Mouse (Mus musculus): ENCODE data around the gene Mcur1.
A peak's percentile ranks its signal among the peaks of the same experiment; 100 is the strongest.

Mcur1 gene

GRCm38 (mm10) chr13:43559711-43560457, at the start of gene Mcur1:
TSS of gene Mcur1 (minus strand) at chr13:43560191.
- peak; percentile 69 to 74 for DNase-seq (ENCODE audit: low spot score in 2 of 2)

GRCm38 (mm10) chr13:43608854-43609253, 48.9 kb upstream of the Mcur1 start:
- no peak for DNase-seq (ENCODE audit: low spot score in 2 of 2)

GRCm38 (mm10) chr13:43603042-43603441, 43.1 kb upstream of the Mcur1 start:
- no peak for DNase-seq (ENCODE audit: low spot score in 2 of 2)

GRCm38 (mm10) chr13:43602440-43602839, 42.4 kb upstream of the Mcur1 start:
- no peak for DNase-seq (ENCODE audit: low spot score in 2 of 2)

GRCm38 (mm10) chr13:43600967-43601366, 41.0 kb upstream of the Mcur1 start:
- DNase-seq (ENCODE audit: low spot score in 2 of 2): no peak

GRCm38 (mm10) chr13:43595896-43596295, 35.9 kb upstream of the Mcur1 start:
- DNase-seq (ENCODE audit: low spot score in 2 of 2): peak in 1 of 2 experiments; percentile 30

- no peak for DNase-seq (ENCODE audit: low spot score in 2 of 2)
Observed at GRCm38 (mm10) chr13:43592681-43593068, 32.7 kb upstream of the Mcur1 start.

- no peak for DNase-seq (ENCODE audit: low spot score in 2 of 2)
Observed at GRCm38 (mm10) chr13:43591828-43592680, 32.1 kb upstream of the Mcur1 start.

GRCm38 (mm10) chr13:43587844-43588840, 28.2 kb upstream of the Mcur1 start:
- DNase-seq (ENCODE audit: low spot score in 2 of 2): no peak

- DNase-seq (ENCODE audit: low spot score in 2 of 2): no peak
Observed at GRCm38 (mm10) chr13:43586966-43587365, 27.0 kb upstream of the Mcur1 start.

GRCm38 (mm10) chr13:43585335-43585734, 25.3 kb upstream of the Mcur1 start:
- DNase-seq (ENCODE audit: low spot score in 2 of 2): no peak

GRCm38 (mm10) chr13:43583504-43583903, 23.5 kb upstream of the Mcur1 start:
- no peak for DNase-seq (ENCODE audit: low spot score in 2 of 2)

GRCm38 (mm10) chr13:43582961-43583360, 23.0 kb upstream of the Mcur1 start:
- DNase-seq (ENCODE audit: low spot score in 2 of 2): no peak

GRCm38 (mm10) chr13:43580661-43581060, 20.7 kb upstream of the Mcur1 start:
- DNase-seq (ENCODE audit: low spot score in 2 of 2): no peak

GRCm38 (mm10) chr13:43579740-43580139, 19.7 kb upstream of the Mcur1 start:
- no peak for DNase-seq (ENCODE audit: low spot score in 2 of 2)

- no peak for DNase-seq (ENCODE audit: low spot score in 2 of 2)
Observed at GRCm38 (mm10) chr13:43577766-43578165, 17.8 kb upstream of the Mcur1 start.

- no peak for DNase-seq (ENCODE audit: low spot score in 2 of 2)
Observed at GRCm38 (mm10) chr13:43577254-43577653, 17.3 kb upstream of the Mcur1 start.

- DNase-seq (ENCODE audit: low spot score in 2 of 2): no peak
Observed at GRCm38 (mm10) chr13:43575431-43575830, 15.4 kb upstream of the Mcur1 start.

GRCm38 (mm10) chr13:43573979-43574378, 14.0 kb upstream of the Mcur1 start:
- DNase-seq (ENCODE audit: low spot score in 2 of 2): no peak

- DNase-seq (ENCODE audit: low spot score in 2 of 2): peak in 1 of 2 experiments; percentile 32
Observed at GRCm38 (mm10) chr13:43567141-43567891, 7.3 kb upstream of the Mcur1 start.

GRCm38 (mm10) chr13:43566184-43566583, 6.2 kb upstream of the Mcur1 start:
- DNase-seq (ENCODE audit: low spot score in 2 of 2): no peak
